Mouse (Mus musculus): ENCODE results near the gene Ptpre. TPM values are rescaled to one million over a fixed set of nuclear protein-coding genes. Genes with fewer than 3 reads are reported as not detected.
A peak's percentile ranks its signal among the peaks of the same experiment; 100 is the strongest.

Gene Ptpre
- polyA plus RNA-seq, 1 experiment, result 6.4 TPM

- DNase-seq (ENCODE audit: low read depth, low spot score), result no peak
- 57% methylated on average over 1 of the region's 1 CpGs for WGBS
Measured at GRCm38 (mm10) chr7:135712534-135712933, 175.3 kb downstream of the Ptpre start.

- 64% methylated on average over 8 of the region's 8 CpGs for WGBS
- no peak for DNase-seq (ENCODE audit: low read depth, low spot score)
Measured at GRCm38 (mm10) chr7:135713326-135713725, 176.0 kb downstream of the Ptpre start.

- 3% methylated on average over 7 of the region's 7 CpGs for WGBS
- DNase-seq (ENCODE audit: low read depth, low spot score), result no peak
Measured at GRCm38 (mm10) chr7:135715166-135715565, 177.9 kb downstream of the Ptpre start.

DNA sequence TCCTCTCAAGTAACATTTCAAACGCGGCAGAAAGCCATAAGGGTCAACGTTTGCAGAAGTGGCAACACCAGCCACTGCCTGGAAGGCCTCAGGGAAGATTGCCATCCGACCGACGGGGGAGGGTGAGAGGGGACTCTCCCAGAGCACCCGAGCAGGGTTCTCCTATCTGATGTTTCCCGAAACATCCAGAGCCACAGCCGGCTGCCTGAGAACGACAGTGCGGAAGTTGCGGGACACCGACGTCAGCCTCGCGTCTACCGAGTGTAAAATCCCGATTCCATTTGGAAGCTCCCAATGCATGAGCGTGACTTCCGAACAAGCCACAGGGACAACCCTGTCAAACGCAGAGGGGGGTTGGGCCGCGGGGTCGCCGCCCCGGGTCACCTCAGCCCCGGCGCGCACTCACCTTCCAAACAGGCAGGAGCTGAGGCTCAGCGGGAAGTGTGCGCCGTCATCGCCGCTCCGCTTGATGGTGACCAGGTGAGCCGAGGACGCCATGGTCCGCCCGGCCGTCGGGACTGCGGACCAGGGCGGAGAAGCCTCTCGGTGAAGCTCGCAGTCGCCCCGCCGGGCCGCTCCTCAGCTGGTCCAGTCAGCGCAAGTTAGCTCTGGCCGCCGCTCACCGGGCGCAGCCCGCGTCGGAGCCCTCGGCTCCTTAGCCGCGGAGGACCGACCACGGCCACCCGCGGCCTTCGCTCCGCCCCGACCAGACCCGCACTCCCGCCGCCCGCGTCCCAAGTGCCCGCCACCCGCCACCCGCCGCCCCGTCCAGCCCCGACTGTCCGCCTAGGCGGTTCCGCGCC lies 178.6 kb downstream of the Ptpre start, which contains the start of gene Mki67:
Mki67 (minus strand) TSS at position 720 of the 803 bp plus-strand sequence.
- no peak for DNase-seq (ENCODE audit: low read depth, low spot score)
- under 1% methylated on average over 82 of the region's 82 CpGs for WGBS

DNA sequence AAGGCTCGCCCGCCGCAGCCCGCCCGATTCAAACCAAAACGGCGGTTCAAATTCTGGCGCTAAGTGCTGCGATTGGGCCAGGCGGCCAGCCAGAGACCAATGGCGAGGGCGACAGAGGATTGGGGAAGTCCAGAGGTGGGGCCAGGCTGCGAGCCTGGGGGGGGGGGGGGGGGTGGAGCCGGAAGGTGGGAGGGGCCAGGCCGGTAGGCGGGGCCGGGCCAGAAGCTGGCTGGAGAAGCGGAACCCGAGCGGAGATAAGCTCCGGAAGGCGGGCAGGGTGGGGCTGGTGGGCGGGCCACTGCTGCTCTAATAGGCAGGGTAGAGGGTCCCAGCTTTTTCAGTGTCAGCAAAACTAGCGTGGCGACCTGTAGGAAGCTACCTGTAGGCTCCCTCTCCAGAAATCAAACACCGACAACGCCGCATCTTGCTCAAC lies 179.2 kb downstream of the Ptpre start:
- WGBS, result under 1% methylated on average over 27 of the region's 28 CpGs
- DNase-seq (ENCODE audit: low read depth, low spot score), result peak; percentile 54

- DNase-seq (ENCODE audit: low read depth, low spot score), result no peak
- WGBS, result 12% methylated on average over 7 of the region's 7 CpGs
Measured at GRCm38 (mm10) chr7:135716968-135717557, 179.8 kb downstream of the Ptpre start.

DNA sequence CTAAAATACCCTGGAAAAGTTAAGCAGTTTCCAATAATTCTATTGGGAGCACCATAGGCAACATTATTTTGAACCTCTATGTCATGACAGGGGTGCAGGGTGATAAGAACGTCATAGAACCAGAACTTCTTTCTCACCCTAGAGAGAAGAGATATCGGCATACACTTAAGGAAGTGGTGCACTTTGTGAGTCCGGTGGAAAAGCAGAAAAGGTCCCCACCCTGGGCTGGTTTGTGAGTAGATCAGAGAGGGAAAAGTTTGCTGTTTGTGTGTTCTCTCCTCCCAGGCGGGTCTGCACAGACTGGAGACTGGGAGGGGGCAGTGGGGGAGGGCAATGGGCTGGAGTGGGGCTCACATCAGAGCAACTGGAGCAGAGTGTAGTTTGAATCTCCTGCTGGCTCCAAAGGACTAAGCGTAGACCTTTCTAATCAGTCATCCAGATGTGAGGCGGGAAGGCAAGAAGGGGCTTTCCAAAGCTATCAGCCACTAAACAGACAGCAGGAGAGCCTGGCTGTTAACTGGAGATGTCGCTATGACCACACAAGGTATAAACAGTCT lies 184.2 kb downstream of the Ptpre start:
- DNase-seq (ENCODE audit: low read depth, low spot score), result no peak
- WGBS, result 68% methylated on average over 7 of the region's 7 CpGs

DNA sequence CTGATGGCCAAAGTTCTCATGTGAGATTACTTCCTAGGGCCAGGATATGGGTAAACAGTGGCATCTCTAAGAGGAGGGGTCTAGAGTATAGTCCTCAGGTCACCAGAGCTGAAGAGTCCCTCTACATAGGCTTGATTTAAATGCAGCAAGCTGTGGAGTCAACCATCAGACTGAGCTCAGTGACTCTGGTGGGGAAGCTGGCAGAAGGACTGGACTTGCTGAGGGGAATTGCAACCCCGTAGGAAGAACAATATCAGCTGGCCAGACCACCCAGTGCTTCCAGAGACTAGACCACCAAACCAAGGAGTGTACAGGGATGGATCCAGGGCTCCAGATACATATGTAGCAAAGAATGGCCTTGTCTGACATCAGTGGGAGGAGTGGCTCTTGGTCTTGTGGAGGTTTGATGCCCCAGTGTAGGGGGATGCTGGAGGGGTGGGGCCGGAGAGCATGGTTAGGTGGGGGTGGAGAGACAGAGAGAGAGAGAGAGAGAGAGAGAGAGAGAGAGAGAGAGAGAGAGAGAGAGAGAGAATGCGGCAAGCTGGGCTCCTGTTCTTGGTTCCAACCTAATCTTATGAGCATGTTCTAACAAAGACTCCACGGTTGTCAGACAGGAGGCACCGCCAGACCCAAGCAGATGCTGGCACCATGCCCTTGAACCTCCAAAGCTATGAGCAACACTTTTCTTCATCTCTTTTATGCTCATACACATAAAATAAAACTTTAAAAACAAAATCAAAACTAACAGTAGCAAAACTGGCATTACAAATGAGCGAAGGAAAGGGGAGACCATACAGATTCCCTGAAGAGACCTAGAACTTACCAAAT lies 184.9 kb downstream of the Ptpre start:
- 75% methylated on average over 6 of the region's 6 CpGs for WGBS
- no peak for DNase-seq (ENCODE audit: low read depth, low spot score)

- DNase-seq (ENCODE audit: low read depth, low spot score), result no peak
Measured at GRCm38 (mm10) chr7:135723672-135724341, 186.5 kb downstream of the Ptpre start.

GRCm38 (mm10) chr7:135726707-135727106 lies 189.4 kb downstream of the Ptpre start:
- no peak for DNase-seq (ENCODE audit: low read depth, low spot score)
- 74% methylated on average over 1 of the region's 1 CpGs for WGBS

More at GRCm38 (mm10) chr7:135723672-135724341, 186.5 kb downstream of the Ptpre start:
- WGBS, result 18% methylated on average over 6 of the region's 6 CpGs

- DNase-seq (ENCODE audit: low read depth, low spot score), result no peak
- WGBS, result 67% methylated on average over 12 of the region's 12 CpGs
Measured at GRCm38 (mm10) chr7:135728038-135728437, 190.8 kb downstream of the Ptpre start.

- DNase-seq (ENCODE audit: low read depth, low spot score), result no peak
- 92% methylated on average over 5 of the region's 5 CpGs for WGBS
Measured at GRCm38 (mm10) chr7:135734379-135734778, 197.1 kb downstream of the Ptpre start.

GRCm38 (mm10) chr7:135734911-135735646 lies 197.8 kb downstream of the Ptpre start:
- no peak for DNase-seq (ENCODE audit: low read depth, low spot score)
- 24% methylated on average over 9 of the region's 9 CpGs for WGBS

Other genes with a start within 250 kb of the Ptpre start
- not detected in 2 replicates for gene Foxi2, start 127.2 kb upstream of the Ptpre start, polyA plus RNA-seq (2012; rRNA removed)
- 49.9 and 76.4 TPM in 2 replicates for gene Clrn3, start 8.8 kb upstream of the Ptpre start, polyA plus RNA-seq (2012; rRNA removed)
- 4.5 and 7.9 TPM in 2 replicates for gene Mki67, start 178.9 kb downstream of the Ptpre start, polyA plus RNA-seq (2012; rRNA removed)